Mouse (Mus musculus) megakaryocyte progenitor cell, adult 5-6 weeks (primary cell): ENCODE measurements around the gene Lrig1. TPM values are rescaled to one million over a fixed set of nuclear protein-coding genes. Genes with fewer than 3 reads are reported as not detected.

Source experiments
- ATAC-seq: replicated peaks from 2 replicates; pipeline ENCODE4 v1.8.0; 2016; ENCODE audit warnings: mild to moderate bottlenecking, moderate TSS enrichment, inconsistent platforms; ENCODE audit not compliant: poor library complexity
- total RNA-seq, 2 experiments: library from RNA; stranded (forward) in 1 of 2; stranded (reverse) in 1 of 2; fragments of 157-497, 149-512 nt in 1 of 2; fragments of 200-1000 nt in 1 of 2; gene quantifications; 2 replicates each; pipeline versions ENCODE4 v1.2.3 to v1.2.4; 2015 to 2017

Lrig1 gene
- total RNA-seq, 2 experiments from 2014 or later, result 0.44 to 0.79 TPM

DNA sequence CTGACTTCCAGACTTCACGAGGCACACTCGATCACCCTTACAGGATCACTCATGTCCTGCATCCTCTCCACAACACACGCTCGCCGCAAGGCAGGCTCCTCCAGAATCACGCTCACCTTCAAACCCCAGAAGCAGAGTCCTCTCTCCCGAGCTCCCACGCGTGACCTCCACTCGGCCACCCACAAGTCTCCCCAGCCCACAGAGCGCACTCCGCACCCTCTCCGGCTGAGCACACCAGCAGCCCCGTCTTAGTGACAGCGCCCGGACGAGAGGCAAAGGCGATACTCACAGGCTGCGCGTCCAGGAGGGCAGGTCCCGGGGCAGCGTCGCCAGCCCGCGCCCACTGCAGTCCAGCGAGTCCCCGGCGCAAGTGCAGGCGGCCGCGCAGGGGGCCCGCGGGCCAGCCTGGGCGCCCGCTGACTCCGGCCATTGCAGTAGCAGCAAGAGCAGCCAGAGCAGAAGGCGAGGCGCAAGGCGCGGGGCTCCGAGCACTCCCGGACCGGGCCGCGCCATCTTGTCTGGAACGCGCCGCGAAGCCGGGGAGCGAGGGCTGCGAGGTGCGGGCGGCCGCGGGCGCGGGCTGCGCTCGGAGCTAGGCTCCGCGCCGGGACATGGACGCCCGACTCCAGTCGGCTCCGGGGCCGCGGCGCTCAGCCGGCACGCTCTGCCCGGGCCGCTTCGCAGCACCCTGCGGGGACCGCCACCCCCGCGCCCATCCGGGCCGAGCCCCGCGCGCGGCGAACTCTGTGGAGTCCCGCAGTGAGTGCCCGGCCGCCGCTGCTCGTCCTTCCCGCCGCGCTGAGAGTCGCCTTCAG lies 578 bp downstream of the Lrig1 start:
- peak; percentile 8; the same call in 1 of the 2 replicates for ATAC-seq

DNA sequence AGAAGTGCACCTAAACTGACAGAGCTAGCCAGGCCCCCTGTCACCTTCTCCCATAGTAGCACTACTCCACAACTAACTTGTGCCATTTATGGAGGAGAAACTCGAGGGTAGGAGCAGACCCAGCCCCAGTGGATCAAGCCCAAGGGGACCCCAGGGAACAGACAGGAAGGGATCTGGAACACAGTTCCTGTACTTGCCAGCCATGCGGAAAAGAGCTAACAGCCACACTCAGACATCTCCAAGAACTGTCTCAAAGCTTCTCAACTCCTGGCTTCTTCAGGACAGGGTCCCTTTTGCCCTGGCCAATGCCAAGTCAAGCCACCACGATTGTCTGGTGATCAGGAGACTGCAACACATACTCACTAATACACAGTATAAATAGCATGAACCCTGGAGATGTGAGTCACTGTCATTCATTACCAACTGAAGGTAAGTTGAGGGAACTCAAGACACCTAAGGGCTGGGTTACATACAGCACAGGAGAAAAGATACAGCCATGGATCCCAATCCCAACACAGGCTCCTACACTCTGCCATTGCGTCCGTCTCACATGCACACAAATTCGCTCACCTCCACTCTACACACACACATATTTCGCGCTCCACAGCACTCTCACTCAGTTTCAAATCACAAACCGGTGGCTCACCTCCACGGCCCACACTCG lies 1.3 kb downstream of the Lrig1 start:
- no peak for ATAC-seq

DNA sequence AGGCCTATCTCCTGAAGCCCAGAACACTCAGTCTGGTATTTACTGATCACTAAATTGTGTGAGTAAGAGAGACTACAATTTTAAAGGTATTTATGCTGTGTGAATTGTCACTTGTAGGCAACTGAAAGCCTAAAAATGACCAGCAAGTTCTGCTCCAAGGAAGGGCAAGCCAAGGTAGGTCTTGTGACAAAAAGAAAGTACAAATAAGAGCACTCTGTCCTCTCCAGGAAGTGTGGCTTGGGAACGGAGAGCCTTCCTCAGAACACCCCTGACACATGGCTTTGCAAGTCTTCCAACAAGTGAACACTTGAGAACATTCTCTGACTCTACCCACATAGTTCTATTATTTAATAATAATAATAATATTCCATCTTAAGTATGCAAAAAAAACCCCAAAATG lies 2.5 kb downstream of the Lrig1 start:
- no peak for ATAC-seq

DNA sequence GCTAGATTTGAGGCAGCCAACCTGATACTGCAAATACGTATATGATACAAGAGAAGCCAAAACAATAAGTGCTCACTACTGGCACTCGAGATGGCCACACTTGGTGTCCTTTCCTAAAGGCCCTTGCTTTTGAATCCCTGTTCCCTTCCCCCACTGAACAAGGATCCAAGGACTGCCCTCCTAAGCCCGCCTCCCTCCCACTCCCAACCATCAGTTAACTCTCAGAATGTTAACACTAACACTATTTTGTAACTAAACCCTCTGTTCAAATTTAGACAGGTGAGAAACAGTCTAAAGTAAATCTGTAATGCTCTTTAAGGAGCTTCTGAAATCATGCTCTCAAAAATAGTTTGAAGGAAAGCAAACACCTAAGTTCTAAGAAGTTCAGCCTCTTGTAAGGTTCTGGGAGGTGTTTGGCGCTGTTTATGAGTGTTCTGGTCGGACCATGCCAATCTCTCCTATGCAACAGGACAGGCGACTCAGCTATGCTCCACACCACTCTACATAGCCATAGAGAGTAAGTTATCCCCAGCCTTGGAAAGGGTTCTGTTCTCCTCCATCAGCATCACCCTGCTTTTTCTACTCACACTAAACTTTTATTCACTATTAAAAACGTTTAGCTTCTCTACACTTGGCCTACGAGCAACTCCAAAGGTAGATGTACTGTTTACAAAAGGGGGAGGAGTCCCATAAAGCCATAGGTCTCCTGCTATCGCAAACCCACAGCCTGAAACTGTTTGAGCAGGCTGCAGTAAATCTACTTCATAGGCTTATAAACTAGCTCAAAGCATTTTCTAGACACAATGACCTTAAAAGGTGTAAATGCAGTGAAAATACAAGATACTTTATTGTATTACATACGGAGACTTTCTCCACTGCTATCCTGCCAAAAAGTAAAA lies 3.5 kb downstream of the Lrig1 start:
- ATAC-seq, result no peak

DNA sequence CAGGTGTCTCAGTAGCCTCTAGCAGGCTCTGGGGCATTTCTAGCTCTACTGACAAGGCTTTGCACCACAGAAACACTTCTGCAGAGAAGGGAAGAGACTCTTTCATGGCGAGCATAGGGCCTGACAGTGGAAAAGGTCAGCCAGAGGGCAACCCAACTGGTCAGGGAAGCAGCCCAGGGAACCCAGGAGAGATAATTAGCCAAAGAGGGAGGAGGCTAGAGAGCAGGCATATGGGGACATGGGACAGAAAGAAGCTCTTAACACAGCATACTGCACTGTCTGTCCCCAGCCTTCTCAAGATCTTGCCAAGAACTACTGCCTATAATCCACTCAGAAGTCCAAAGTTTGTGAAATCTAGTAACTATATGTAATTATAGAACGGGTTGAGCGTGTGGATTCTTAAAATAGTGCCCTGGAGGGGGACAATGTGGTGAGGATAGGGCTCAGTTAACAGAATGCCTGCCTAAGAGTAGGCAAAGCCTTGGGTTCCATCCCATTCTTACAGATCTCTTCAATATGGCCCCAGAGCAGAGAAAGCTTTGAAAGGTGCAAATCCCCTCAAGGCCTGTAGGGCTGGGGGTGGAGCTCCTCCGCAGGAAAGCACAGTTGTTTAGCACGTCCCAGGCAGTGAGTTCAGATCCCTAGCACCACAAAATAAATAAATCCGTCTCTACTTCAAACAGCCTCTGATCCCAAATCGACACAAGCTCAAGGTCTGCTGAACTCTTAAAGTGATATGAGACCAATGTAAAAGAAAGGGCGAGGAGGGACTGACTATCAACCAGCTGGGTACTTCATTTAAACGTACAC lies 4.6 kb downstream of the Lrig1 start:
- ATAC-seq, result no peak

DNA sequence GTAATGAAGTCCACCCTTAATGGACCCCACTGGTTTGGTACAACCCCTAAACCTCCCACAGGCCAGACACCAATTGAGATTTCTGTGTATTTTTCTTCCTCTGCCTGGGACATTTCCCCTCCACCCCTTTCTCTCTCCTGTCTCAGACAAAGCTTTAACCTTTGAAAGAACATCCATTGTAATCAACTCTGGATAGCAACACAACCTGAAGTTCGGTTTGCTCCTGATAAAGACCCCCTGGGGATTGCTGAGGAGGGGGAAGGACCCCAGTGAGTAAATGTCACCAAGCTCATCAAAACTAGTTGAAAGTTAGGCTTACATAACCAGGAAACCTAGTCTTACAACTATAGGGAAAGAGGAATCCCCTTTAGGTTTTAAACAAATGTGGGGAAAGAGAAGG lies 5.5 kb downstream of the Lrig1 start:
- ATAC-seq, result no peak

DNA sequence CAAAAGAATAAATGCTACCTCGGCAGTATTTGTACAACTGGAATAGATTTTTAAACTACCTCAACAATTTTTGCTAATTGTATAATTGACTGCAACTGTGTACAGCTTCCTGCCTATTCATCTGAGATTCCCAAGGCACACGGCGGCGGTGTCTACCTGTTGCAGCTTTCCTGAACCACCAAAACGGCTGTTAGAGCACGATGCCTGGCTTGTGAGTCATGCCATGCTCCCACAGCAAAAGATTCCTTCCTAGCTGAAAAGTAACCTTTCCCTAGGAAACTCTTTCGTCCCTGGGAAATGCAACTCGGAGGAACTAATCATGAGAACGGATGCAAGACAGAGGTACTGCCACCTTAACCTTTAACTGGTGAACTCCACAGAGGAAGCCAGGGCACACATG lies 6.9 kb downstream of the Lrig1 start:
- no peak for ATAC-seq

DNA sequence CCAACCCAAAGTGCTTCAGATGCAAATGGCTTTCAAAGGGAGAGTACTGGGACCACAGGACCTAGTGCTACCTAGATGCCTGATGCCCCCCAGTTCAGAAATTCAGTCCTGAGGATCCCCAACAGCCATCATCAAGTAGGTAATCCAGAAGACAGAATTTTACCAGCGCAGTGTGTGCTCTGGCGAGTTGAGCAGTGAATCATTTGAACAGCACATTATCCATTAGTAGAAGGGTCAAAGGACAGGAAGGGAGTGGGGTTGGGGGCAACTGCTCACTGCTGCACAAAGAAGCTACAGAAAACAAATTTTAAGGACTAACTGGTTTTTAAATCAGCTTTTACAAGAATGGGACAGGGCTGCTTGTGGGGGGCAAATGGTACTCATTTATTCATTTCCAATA lies 8.0 kb downstream of the Lrig1 start:
- no peak for ATAC-seq

DNA sequence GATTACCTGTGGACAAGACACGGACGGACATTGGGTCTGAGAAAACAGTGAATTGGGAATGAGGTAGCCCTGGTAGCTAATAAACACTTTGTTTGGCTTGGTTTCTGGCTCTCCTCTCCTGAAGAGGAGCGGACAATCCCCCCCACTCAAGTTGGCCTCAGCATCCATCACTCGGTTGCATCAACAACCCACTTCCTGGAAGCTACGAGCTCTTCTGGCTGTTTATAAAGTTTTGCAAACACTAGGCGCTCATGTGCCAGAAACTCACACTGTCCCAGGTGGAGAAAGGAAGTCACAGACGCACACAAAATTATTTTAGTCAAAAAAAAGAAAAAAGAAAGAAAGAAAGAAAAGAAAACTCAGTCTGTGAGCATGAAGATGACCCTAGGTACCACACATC lies 9.7 kb downstream of the Lrig1 start:
- no peak for ATAC-seq

DNA sequence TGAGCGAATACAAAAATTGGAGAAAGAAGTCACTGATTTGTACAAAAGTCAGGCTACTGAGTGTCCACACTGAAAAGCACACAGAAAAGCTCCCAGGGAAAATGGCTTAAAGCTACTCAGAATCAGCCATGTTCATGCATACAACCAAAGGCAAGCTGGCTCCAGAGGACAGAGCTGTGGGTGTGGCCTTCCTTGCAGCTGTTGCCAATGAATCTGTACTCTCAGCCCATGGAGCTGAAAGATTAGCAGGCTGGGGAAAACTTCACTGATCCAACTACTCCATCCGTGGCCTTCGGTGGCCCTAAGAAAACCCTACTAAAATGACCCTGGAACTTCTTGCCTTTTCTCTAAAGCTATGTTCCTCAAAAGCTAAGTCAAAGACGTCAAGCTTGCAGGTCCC lies 11.2 kb downstream of the Lrig1 start:
- peak; percentile 41 for ATAC-seq

DNA sequence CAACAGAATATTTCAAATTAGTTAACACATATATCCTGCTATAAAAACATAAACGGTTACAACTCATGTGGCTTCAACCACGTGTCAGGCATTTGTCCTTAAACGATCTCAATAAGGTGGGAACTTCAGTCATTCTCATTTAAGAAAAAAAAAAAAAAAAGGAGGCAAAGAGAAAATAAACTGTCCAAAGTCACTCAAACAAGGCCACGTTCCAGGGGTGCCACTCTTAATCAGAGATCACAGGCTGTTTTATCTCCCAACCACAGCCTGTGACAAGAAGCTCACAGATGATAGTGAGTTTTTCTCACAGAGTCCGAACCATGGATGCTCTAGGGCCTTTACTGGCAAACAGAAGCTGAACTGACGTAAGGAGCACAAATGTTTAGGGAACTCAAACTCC lies 13.9 kb downstream of the Lrig1 start:
- ATAC-seq, result peak; percentile 71

DNA sequence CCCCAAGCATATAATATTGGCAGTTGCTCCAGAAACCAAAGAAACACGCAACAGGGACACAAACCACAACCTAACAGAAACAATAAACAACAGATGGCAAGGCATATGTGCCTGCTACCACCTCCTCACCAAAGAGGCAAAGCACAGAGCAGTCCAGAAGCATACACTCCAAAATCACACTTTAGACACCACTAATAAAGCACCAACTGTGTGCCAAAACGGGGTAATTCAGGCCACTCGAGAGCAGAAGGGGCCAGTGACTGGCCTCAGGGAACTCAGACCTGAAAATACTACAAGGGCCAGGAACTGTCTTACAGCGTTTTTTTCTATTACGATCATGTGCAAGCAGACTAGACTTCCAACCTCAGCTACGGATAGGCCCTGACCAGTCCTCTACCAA lies 14.3 kb downstream of the Lrig1 start:
- ATAC-seq, result no peak

DNA sequence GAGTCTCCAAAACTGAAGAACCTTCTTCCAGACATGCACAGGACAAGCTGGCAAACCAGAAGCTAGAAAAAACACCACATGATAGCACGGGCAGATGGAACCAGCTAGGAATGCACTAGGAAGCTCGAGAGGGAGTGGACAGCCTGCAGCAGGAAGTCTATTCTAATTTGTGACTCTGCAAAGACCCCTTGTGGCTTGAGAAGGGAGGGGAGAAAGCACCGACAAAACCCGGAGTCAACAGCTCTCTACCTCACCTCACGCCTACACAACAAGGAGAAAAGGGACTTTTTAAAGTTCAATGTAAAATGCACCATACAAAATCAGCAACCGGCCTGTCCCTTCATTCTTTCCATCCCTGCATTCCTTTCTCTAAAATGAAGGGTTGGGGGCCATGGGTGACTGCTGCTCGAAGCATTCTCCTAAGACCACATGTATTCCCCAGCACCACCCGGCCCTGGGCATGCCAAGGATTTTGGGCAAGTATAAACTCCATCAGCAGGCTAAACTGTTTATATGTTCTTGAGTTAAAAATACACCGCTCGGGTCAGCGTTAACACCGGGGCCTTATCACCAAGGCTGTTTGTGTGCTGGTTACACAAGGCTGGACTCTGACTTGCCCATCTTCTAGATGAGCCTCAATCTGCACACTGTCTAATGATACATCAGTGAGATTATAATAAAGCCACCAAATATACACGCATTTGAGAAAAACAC lies 15.0 kb downstream of the Lrig1 start:
- no peak for ATAC-seq

DNA sequence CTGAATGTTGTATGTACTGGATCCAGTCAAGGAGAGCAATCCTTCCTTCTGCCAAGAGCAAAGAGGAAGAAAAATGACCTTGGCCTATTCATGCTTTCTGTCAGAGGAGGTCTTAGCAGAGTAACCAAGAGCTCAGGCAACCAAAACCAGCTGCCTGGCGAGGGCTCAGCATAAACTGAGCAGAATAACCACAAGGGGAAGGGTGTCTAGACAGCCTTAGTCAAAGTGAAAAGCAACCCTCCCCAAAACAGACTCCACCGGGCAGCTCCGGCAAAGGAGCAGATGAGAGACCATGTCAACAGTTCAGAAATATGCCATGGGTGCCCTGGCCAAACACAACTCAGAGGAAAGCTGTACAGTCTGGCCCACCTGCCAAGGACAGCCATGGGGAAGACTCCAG lies 16.3 kb downstream of the Lrig1 start:
- ATAC-seq, result no peak

DNA sequence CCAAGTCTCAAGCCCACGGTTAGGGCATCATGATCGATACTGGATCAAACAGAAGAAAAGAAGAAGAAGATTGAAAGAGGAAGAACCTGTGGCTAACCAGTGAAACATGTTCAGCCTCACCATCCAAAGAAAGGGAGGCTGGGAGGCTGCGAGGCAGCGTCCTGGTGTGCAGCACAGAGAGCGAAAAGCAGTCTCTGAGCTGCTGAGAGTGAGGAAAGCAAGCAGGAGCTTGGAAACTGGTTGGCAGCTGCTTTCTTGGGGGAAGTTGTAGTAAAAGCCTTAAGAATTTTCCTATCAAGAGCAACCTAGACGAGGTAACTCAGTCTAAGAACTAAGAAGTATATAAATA lies 17.7 kb downstream of the Lrig1 start:
- no peak for ATAC-seq

DNA sequence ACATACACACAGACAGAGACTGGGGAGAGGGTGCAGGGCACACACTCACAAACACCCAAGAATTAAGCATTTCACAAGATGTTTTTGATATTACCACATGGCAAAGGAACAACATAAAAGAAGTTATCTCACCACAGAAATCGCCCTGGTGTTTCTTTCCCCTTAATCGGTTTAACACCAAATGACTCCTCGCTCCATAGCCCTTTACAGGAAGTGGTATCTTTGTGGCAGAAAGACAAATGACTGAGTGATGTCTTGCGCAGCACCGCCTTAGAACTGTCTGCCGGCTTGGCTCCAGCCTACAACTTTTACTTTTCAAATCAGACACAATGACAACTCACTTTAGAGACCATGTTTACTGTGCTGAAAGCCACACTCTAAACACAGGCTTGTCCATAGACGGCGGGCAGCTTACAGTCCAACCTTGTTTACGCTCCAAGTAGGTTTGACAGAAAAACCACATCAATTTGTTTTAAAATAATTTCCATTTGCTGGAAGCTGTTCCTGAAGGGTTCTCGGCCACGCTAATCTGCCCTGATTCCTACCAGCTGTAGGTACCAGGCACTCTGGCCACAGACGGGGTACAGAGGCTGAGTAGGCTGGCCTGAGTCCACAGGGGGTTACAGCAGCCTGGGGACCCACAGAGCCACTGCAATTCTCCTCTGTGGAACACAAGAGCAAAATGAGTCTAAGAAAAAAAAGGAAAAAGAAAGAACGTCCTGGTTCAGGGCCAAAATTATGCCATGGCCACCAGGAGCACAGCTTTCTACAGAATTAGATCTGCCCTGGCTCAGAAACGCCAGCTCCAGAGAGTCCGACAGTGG lies 18.3 kb downstream of the Lrig1 start:
- peak; percentile 71 for ATAC-seq

DNA sequence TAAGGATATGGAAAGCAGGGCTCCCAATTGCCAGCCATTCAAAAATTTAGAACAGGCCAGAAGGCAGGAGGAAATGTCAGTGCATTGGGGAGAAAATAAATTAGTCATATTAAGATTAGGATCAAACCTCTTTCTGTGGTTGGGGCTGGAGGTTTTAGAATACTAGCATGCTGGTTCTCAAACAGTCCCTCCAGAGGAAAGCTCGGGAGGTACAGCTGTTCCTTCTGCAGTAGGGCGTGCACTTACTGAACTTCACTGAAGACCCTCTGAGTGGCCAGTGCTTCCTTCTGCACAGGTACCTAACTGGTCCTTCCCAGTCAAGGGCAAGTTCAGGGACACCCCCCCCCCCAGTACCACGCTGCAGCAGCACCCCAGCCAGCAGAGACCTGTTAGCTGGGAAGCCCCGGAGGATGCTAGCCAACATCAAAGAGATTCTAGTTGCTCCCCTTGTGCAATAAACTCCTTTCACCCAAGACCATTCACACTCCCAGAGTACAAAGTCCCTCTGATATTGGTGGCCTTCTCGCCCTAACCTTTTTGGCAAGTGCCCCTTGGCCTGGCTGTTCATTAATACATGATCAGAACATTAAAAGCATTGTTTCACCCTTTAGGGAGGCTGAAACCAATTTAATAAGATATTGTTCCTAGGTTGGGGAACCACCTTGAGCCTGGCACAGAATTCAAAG lies 19.1 kb downstream of the Lrig1 start:
- peak; percentile 21; the same call in 1 of the 2 replicates for ATAC-seq

DNA sequence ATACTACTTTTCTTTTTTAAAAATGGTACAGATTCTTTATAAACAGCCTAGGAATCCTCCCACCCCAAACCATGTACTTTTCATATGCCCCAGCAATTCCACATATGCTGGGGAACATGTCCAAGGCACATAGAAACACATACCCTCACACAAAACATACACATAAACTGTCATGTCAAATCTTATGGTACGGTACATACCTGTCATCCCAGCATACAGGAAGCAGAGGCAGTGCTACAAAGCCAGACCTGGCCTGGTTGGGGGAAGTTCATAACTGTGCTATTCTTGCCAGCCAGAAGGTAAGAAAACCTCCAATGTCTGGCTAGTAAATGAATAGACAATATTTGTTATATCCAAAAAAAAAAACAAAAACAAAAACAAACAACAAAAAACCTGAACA lies 20.7 kb downstream of the Lrig1 start:
- ATAC-seq, result no peak
